Mouse (Mus musculus): Measurements from ENCODE around the gene Sorl1. TPM values are rescaled to one million over a fixed set of nuclear protein-coding genes. Genes with fewer than 3 reads are reported as not detected.

The Sorl1 gene
- 100 to 1,000 TPM; 247 to 270 TPM for total RNA-seq (2023)

DNA sequence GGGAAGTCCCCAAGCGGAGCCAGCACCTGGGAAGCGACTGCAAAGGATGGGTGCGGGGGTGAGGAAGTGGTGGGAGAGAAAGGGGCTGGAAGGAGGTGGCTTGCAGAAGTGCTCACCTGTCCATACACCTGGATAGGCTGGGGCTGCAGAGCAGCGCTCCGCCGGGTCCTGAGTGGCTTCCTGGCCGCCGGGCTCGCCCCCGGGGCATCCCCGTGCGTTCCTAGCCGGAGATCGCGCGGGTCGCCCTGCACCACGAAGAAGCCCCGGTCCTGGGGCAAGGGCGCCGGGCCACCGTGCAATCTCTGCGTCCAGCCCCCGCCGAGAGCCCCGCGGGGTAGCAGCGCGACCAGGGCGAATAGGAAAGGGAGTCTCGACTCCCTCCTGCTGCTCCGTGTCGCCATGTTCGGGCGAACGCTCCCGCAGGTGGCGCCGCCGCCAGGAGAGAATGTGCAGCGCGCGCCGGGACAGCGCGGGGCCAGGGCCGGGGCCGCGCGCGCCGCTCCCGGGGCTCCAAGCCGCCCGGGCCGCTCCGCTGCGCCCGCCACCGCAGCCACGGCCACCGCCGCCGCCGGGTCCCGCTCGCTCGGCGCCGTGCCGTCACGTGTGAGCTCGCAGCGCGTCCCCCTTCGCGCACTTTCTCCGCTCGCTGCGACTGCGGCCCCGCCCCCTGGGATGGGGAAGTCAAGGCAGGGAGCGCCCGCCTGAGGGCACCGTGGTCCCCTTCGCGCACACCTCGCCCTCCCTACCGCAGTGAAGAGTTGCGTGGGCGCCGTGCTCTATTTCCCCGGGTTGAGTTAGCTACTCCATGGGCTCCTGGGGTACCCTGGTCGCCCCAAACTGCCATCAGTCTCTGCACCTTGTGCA lies at the start of gene Sorl1:
Gene Sorl1, minus strand, starts transcription at position 585 of the 864 bp plus-strand sequence.

Other genes with a start within 250 kb of the Sorl1 start
- gene Sc5d, start 140.0 kb upstream of the Sorl1 start, total RNA-seq (2023) = 10 to 100 TPM; 26.6 to 30.0 TPM